Mouse (Mus musculus): ENCODE data around the gene Lmtk2.

Gene Lmtk2

DNA sequence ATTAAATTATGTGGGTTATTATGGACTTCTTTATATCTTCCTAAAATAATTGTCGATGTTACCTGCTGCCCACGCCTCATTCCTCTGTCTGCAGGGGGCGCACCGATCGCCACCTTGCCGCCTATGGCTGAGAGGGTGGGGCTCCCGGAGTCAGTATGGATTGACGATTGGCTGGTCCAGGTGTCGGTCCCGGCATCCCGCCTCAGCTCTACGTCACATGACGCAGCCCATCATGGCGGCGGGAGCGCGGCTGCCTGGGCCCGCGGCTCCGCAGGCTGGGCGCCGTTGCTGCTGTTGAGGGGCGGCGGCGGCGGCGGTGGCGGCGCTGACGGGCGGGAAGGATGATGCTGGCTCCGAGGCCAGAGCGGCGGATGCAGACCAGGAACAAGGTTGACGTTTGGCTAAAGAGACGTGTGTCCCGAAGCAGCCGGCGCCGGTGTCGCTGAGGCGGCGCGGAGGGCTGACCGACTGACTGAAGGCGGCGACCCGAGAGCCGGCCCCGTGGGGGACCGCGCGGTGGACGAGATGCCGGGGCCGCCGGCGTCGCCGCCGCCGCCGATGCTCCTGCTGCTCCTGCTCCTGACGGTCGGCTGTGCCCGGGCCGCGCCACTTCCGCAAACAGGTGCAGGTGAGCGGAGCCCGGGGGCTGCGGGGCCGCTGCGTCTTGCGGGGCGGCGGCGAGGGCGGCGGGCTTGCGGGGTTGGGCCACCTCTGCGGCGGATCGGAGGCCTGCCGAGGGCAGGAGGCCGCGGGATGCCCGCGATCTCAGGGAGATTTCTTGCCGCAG is at the start of gene Lmtk2:
TSS of gene Lmtk2 (plus strand) at position 288 of the 787 bp plus-strand sequence.
- peak; percentile 98 for DNase-seq

DNA sequence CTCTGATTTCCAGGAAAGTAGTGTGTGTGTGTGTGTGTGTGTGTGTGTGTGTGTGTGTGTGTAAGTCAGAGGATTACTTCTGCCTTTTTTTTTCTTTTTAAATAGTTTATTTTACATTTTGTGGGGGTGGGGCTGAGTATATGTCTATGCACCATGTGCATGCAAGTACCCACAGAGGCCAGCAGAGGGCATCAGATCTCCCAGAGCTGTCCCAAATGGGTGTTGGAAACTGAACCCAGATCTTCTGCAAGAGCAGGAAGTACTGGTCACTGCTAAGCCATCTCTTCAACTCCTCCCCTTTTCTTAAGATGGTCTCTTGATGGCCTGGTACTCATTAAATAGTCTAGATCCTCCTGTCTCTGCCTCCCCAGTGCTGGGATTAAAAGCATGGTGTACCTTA is 49.0 kb upstream of the Lmtk2 start:
- no peak for DNase-seq

GRCm38 (mm10) chr5:144053450-144053849 is 46.8 kb upstream of the Lmtk2 start:
- DNase-seq: no peak

- no peak for DNase-seq
These were observed 45.9 kb upstream of the Lmtk2 start for GRCm38 (mm10) chr5:144054340-144054739.

GRCm38 (mm10) chr5:144064093-144064492 is 36.1 kb upstream of the Lmtk2 start:
- no peak for DNase-seq

DNA sequence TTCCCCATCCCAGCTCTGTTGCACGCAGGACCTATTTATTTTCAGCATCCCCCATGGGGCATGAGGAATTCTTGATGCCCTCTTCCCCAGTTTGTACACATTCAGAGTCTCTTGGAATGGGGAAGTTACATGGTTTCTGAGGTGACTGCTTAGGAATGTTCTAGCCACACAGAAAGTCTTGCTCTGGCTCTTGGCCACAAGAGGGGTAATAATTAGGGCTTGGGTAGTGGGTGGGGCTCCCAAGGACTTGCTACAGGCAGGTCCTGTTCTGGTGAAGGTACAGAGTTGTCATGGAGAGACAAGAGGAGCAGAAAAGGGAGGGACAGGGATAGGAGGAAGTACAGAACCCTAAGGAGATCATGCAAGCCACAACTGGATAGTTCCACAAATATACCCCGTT is 34.2 kb upstream of the Lmtk2 start:
- DNase-seq: no peak

DNA sequence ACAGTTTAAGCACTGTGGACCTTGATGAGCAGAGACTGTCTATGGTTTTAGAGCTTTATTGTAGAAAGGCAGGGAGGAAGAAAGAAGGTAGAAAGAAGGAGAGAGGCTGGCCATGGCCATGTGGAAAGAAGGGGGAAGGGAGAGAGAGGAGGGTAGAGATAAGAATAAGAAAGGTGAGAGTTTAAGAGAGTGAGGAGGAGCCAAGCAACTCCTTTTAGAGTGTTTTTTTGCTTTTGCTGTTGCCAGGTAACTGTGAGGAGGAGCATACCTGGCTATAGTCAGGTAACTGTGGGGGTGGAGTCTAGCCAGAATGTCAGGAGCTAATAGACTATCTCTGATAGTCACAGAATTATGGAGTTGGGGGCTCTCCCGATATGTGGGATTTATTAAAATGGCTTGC is 30.2 kb upstream of the Lmtk2 start:
- DNase-seq: no peak

DNA sequence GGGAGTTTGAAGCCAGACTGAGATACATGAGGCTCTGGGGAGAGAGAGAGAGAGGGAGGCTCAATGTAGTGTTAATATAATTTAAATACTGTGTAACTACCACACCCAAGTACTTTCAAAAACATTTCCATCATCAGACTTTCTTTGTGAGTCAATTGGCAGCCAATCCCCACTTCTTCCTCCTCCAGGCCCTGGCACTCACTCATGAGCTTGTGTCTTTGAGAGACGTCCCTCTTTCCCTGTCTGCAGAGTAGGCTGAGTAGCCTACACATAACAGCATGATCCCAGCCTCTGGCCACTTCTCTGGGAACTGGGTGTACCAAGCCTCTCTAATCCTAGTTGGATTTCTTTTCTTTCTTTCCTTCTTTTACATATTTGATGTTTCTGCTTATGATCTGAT is 29.0 kb upstream of the Lmtk2 start:
- peak; percentile 38 for DNase-seq

- peak; percentile 62 for DNase-seq
These were observed 22.7 kb upstream of the Lmtk2 start for GRCm38 (mm10) chr5:144077541-144077940.

GRCm38 (mm10) chr5:144080886-144081285 is 19.4 kb upstream of the Lmtk2 start:
- no peak for DNase-seq

GRCm38 (mm10) chr5:144082006-144082405 is 18.2 kb upstream of the Lmtk2 start:
- peak; percentile 32 for DNase-seq

DNA sequence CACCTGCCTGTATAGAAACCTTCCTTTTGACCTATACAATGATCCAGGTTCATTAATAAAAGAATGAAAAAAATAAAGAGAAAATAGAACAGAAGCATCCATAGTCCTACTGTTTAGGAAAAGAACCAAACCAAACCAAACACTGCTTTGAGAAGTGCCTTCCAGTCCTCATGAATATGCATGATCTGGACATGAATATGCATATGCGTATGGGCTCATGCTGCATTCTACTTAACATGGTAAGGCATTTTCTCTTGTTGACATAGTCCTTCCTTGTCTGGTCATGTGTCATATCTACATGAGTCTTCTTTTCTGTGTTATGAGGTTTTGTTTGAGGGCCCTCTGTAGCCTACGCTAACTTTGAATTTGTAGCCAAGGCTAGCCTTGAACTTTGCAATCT is 16.7 kb upstream of the Lmtk2 start:
- DNase-seq: no peak

DNA sequence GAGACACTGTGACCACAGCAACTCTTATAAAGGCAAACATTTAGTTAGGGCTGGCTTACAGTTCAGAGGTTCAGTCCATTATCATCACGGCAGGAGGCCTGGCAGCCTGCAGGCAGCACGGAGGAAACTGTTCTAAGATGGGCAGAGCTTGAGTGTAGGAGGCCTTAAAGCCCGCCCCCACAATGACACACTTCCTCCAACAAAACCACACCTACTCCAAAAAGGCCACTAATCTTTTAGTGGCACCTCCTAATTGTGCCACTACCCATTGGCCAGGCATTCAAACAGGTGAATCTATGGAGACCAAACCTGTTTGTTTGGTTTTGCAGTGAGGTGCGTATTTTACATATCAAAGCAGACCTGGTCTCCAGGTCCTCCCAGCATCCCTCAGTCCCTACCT is 16.0 kb upstream of the Lmtk2 start:
- no peak for DNase-seq

- DNase-seq: no peak
These were observed 14.5 kb upstream of the Lmtk2 start for GRCm38 (mm10) chr5:144085696-144086095.

DNA sequence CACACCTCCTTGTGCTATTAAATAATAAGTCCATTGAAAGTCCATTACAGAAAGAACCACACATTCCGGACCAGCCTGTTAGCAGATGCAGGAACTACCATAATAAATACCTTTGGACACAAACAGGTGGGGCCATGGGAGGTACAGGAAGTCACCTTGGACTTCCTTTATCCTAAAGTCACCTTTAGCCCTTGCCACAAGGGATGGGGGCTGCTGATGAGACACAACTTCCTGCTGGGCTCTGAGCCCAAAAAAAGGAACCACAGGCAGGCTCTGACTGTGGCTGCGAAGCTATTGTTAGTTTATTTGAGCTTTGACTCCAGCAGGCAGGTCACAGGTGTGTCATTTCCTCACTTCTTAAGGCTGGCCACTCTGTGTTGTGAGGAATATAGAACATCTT is 13.7 kb upstream of the Lmtk2 start:
- DNase-seq: no peak

DNA sequence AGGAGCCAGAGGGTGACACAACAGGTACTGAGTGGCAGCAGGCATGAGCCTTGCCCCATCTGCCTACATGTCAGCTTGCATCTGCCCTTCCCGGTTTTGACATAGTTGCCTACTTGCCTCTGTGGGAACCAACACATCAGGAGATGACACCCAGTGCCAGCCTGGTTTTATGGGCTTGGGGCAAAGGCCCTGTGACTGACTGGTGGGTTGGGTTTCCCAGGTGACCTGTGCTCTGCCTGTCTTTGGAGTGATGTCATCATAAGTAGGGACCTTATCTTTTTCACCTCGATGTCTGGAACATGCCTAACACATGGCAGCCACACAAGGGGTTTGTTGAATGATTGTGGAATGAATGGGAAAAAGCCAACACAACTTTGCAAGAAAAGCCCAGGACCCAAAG is 11.9 kb upstream of the Lmtk2 start:
- DNase-seq: no peak

DNA sequence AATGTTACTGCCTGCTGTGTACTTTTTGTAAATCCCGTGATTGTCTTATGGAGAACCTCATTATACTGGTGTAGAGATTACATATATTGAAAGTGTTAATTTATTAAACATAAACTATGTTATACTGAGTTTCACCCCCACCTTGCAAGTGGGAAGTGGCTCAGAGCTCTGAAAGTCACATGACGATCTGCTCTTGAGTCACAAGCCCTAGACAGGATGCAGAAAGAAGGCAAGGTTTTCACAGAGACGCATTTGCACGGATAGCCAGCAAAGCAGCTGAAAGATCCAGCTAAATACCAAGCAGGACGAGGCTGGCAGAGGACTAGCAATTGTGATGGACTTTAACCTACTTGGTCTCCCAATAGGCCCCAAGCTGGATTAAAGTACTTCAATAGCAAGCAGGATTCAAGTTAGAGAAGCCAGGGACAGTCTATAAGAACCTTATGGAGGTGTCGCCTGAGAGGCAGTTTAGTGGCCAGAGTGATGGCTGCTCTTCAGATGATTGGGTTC is 4.7 kb upstream of the Lmtk2 start:
- DNase-seq: no peak

DNA sequence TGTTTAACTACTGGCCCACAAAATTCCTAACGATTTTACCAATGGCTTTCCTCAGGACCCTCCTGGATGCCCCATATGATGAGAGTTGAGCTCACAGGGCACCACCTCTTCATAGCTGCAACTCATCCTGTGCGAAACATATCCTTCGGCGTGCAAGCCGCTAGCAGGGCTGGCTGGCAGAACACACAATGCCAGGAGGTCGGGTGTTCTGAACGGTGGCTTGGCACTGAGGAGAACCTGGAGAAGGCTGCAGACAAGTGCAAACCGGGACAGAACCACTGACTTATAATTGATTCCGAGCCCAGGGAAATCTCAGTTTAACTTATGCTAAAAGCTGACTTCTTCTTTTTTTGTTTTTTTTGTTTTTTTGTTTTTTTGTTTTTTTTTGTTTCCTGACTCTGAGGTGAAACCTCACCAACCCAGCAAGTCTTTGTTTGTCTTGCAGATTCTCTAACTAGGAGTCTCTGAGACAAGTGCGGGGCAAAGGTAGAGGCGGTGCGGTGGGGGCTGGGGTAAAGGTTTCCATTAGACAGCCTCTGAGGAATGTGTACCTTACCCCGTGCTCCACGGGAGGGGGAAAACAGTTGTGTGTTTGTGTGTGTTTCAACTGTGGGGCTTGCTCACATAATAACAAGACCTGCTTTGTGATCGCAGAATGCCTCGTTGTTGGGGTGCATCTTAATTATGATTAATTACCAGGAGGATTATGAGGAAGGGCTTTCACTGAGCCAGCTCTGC is 2.2 kb upstream of the Lmtk2 start:
- no peak for DNase-seq

GRCm38 (mm10) chr5:144098640-144098929 is 1.7 kb upstream of the Lmtk2 start:
- DNase-seq: no peak

DNA sequence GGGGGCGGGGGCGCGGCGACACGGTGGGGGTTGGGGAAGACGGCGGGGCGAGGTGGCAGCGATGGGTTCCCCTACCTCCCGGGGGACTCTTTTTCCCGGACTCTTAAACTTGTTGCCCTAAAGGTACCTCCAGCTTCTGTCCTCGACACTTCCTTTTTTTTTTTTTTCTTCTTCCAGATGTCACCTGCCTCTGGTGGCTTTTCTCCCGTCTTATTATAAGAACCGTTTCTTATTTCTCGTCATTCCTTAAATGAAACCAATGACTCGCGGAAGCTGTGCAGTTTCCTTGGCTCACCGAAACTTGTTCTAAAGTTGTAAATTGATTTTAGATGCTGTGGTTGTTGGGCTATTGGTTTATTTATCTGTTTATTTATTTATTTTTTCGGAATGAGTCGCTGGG is 712 bp downstream of the Lmtk2 start:
- DNase-seq: no peak

GRCm38 (mm10) chr5:144105070-144105469 is 4.8 kb downstream of the Lmtk2 start:
- no peak for DNase-seq

- no peak for DNase-seq
These were observed 5.4 kb downstream of the Lmtk2 start for GRCm38 (mm10) chr5:144105471-144106129.

- no peak for DNase-seq
These were observed 5.9 kb downstream of the Lmtk2 start for GRCm38 (mm10) chr5:144106130-144106510.

DNA sequence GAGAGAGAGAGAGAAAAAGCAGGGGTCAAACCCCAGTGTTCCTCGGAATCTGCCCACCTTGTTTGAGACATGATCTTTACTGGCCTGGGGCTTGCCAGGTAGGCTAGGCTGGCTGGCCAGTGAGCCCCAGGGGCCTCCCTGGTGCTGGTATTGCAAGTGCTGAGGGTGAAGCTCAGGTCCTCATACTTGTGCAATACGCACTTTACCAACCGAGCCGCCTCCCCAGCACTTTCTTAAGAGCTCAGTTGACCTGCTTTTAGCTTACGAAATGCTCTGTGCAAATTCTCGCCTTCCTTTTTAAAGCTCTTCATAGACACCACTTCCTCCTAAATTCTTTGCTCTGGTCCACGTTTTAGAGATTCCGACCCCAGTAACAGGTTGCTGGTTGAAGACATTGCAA is 9.0 kb downstream of the Lmtk2 start:
- no peak for DNase-seq

Measured in right cerebral cortex, adult 18-20 months (tissue).